Mouse (Mus musculus) MEL (cell line): ENCODE measurements at regions not wholly inside any gene's neighbourhood (a gene's known extent, or its start where the extent isn't known, plus 50 kb on each side); places are given as distances from the start of the nearest gene placed in this dataset.
A peak's percentile ranks its signal among the peaks of the same experiment; 100 is the strongest.

Source experiments
- DNase-seq: peaks from one replicate; pipeline ENCODE4 v3.0.0; 2011; ENCODE audit warnings: low read depth, low spot score
- H3K27ac ChIP-seq: 2 replicates; pipeline ENCODE4 v1.5.1; 2012; ENCODE audit warnings: low read depth, mild to moderate bottlenecking, control low read depth, low read length, moderate library complexity; ENCODE audit not compliant: control insufficient read depth
- H3K27me3 ChIP-seq, 2 experiments: fragments of 150-350 bp in 1 of 2; sonication (generic) in 1 of 2; 2 replicates each; pipeline ENCODE4 v1.6.1; 2012; ENCODE audit warnings: low read length in 2 of 2, mild to moderate bottlenecking in 2 of 2, improper control_type of control experiment in 1 of 2, moderate library complexity in 1 of 2; ENCODE audit not compliant: insufficient read depth in 2 of 2, control insufficient read depth in 1 of 2
- H3K36me3 ChIP-seq, 2 experiments: 2 replicates each; pipeline ENCODE4 v1.6.1; 2012 to 2014; ENCODE audit warnings: low read length in 2 of 2, improper control_type of control experiment in 1 of 2, inconsistent platforms in 1 of 2, mild to moderate bottlenecking in 1 of 2; ENCODE audit not compliant: insufficient read depth in 2 of 2, control insufficient read depth in 1 of 2
- H3K4me1 ChIP-seq, 2 experiments: fragments of 150-350 bp in 1 of 2; sonication (generic) in 1 of 2; 2 replicates each; pipeline ENCODE4 v1.6.1; 2012; ENCODE audit warnings: low read length in 2 of 2, improper control_type of control experiment in 1 of 2, mild to moderate bottlenecking in 1 of 2; ENCODE audit not compliant: insufficient read depth in 2 of 2, control insufficient read depth in 1 of 2
- H3K4me3 ChIP-seq, 2 experiments: fragments of 150-350 bp in 1 of 2; sonication (generic) in 1 of 2; 2 replicates each; pipeline ENCODE4 v1.5.1; 2012; ENCODE audit warnings: low read depth in 2 of 2, low read length in 2 of 2, mild to moderate bottlenecking in 2 of 2, moderate library complexity in 2 of 2, control low read depth in 1 of 2, improper control_type of control experiment in 1 of 2; ENCODE audit not compliant: control insufficient read depth in 1 of 2, insufficient read depth in 1 of 2
- H3K79me2 ChIP-seq: 2 replicates; pipeline ENCODE4 v1.6.1; 2012; ENCODE audit warnings: mild to moderate bottlenecking, low read length, moderate library complexity; ENCODE audit not compliant: control insufficient read depth, poor library complexity, insufficient read depth
- H3K9ac ChIP-seq: 2 replicates; pipeline ENCODE4 v1.6.1; 2012; ENCODE audit warnings: low read depth, mild to moderate bottlenecking, control low read depth, low read length, moderate library complexity; ENCODE audit not compliant: control insufficient read depth, poor library complexity, severe bottlenecking
- H3K9me3 ChIP-seq: fragments of 150-350 bp; sonication (generic); replicated peaks from 2 replicates; pipeline ENCODE4 v1.6.1; 2012; ENCODE audit warnings: mild to moderate bottlenecking, low read length, improper control_type of control experiment, moderate library complexity; ENCODE audit not compliant: insufficient read depth
- BHLHE40 ChIP-seq: IDR thresholded peaks from 2 replicates; pipeline ENCODE4 v1.6.1; 2012; ENCODE audit warnings: low read depth, mild to moderate bottlenecking, inconsistent platforms, low read length, improper control_type of control experiment, borderline replicate concordance
- CHD2 ChIP-seq: IDR thresholded peaks from 2 replicates; pipeline ENCODE4 v1.6.1; 2011; ENCODE audit warnings: low read length, improper control_type of control experiment
- CTCF ChIP-seq, 3 experiments: IDR thresholded peaks in 2 of 3; conservative IDR thresholded peaks in 1 of 3; 2 replicates each; pipeline ENCODE4 v1.5.1; 2011 to 2012; ENCODE audit warnings: low read length in 3 of 3, low read depth in 2 of 3, mild to moderate bottlenecking in 2 of 3, improper control_type of control experiment in 1 of 3, inconsistent platforms in 1 of 3, mixed read lengths in 1 of 3, moderate library complexity in 1 of 3; ENCODE audit not compliant: control insufficient read depth in 1 of 3, insufficient read depth in 1 of 3, poor library complexity in 1 of 3, severe bottlenecking in 1 of 3
- ELF1 ChIP-seq: IDR thresholded peaks from 2 replicates; pipeline ENCODE4 v1.6.1; 2014; ENCODE audit warnings: low read depth, mild to moderate bottlenecking, inconsistent platforms, low read length, improper control_type of control experiment, moderate library complexity
- EP300 ChIP-seq, 2 experiments: IDR thresholded peaks; 2 replicates each; pipeline ENCODE4 v1.6.1; 2011; ENCODE audit warnings: improper control_type of control experiment in 2 of 2, low read length in 2 of 2, low read depth in 1 of 2, mild to moderate bottlenecking in 1 of 2
- GABPA ChIP-seq: IDR thresholded peaks from 2 replicates; pipeline ENCODE4 v1.6.1; 2012; ENCODE audit warnings: low read depth, mild to moderate bottlenecking, inconsistent platforms, low read length, improper control_type of control experiment, moderate library complexity
- GATA1 ChIP-seq: IDR thresholded peaks from 2 replicates; pipeline ENCODE4 v1.6.1; 2011; ENCODE audit warnings: low read depth, low read length, improper control_type of control experiment
- JUND ChIP-seq: IDR thresholded peaks from 2 replicates; pipeline ENCODE4 v1.6.1; 2011; ENCODE audit warnings: low read depth, mild to moderate bottlenecking, improper control_type of control experiment, low read length
- MAFK ChIP-seq: IDR thresholded peaks from 2 replicates; pipeline ENCODE4 v1.6.1; 2011; ENCODE audit warnings: low read depth, mild to moderate bottlenecking, low read length, improper control_type of control experiment, borderline replicate concordance
- MAZ ChIP-seq: IDR thresholded peaks from 2 replicates; pipeline ENCODE4 v1.6.1; 2012; ENCODE audit warnings: low read depth, mild to moderate bottlenecking, inconsistent platforms, low read length, improper control_type of control experiment
- MYC ChIP-seq: IDR thresholded peaks from 2 replicates; pipeline ENCODE4 v1.6.1; 2011; ENCODE audit warnings: low read depth, mild to moderate bottlenecking, low read length, improper control_type of control experiment, moderate library complexity
- NELFE ChIP-seq: IDR thresholded peaks from 2 replicates; pipeline ENCODE4 v1.6.1; 2011; ENCODE audit warnings: low read depth, low read length, improper control_type of control experiment
- RAD21 ChIP-seq: IDR thresholded peaks from 2 replicates; pipeline ENCODE4 v1.6.1; 2011; ENCODE audit warnings: mild to moderate bottlenecking, low read depth, low read length, improper control_type of control experiment
- RCOR1 ChIP-seq: IDR thresholded peaks from 2 replicates; pipeline ENCODE4 v1.6.1; 2012; ENCODE audit warnings: low read depth, mild to moderate bottlenecking, inconsistent platforms, low read length, improper control_type of control experiment
- SIN3A ChIP-seq: IDR thresholded peaks from 2 replicates; pipeline ENCODE4 v1.6.1; 2012; ENCODE audit warnings: low read length, improper control_type of control experiment, inconsistent platforms
- SMC3 ChIP-seq: IDR thresholded peaks from 2 replicates; pipeline ENCODE4 v1.6.1; 2011; ENCODE audit warnings: low read depth, low read length, improper control_type of control experiment
- TAL1 ChIP-seq: IDR thresholded peaks from 2 replicates; pipeline ENCODE4 v1.6.1; 2012; ENCODE audit warnings: mild to moderate bottlenecking, inconsistent platforms, low read length, moderate library complexity, mixed read lengths
- TBP ChIP-seq: IDR thresholded peaks from 2 replicates; pipeline ENCODE4 v1.8.0; 2011; ENCODE audit warnings: low read depth, low read length, improper control_type of control experiment
- UBTF ChIP-seq: IDR thresholded peaks from 2 replicates; pipeline ENCODE4 v1.6.1; 2012; ENCODE audit warnings: low read depth, mild to moderate bottlenecking, inconsistent platforms, low read length, improper control_type of control experiment, moderate library complexity, borderline replicate concordance; ENCODE audit not compliant: insufficient read depth
- USF2 ChIP-seq, 2 experiments: IDR thresholded peaks; 2 replicates each; pipeline ENCODE4 v1.6.1; 2011 to 2012; ENCODE audit warnings: improper control_type of control experiment in 2 of 2, low read length in 2 of 2, borderline replicate concordance in 1 of 2, inconsistent platforms in 1 of 2, low read depth in 1 of 2, mild to moderate bottlenecking in 1 of 2; ENCODE audit not compliant: insufficient read depth in 1 of 2
- ZC3H11A ChIP-seq: IDR thresholded peaks from 2 replicates; pipeline ENCODE4 v1.6.1; 2012; ENCODE audit warnings: low read depth, mild to moderate bottlenecking, inconsistent platforms, low read length, improper control_type of control experiment
- ZMIZ1 ChIP-seq: IDR thresholded peaks from 2 replicates; pipeline ENCODE4 v1.6.1; 2012; ENCODE audit warnings: low read depth, mild to moderate bottlenecking, inconsistent platforms, low read length, improper control_type of control experiment, moderate library complexity

DNA sequence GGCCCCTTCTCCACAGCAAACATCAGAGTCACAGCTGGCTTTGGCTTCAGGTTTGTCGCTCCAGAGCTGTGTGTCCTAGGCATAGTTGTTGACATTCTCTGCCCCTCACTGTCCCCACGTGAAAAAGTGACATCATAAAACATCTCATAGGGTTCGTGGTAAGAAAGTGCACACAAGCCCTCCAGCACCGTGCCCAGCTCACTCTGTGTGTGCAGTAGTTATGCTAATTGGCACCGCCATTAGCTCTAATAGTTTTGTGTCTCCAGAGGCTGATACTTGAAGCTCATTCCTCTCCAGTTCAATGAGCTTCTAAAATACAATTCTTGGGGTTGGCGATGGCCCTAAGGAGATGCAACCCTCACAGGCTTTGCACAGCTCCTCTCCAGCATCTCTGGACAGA lies 69.4 kb upstream of the Il12b start:
- H3K4me1 ChIP-seq, result no peaks in the 10 kb centered on the region
- no peak overlapping the region for H3K9ac ChIP-seq
- TF ChIP-seq MYC (no peak), CHD2 (no peak), ELF1 (no peak), MAZ (no peak), BHLHE40 (no peak), TBP (no peak), MAFK (no peak), USF2 (IDR thresholded peaks at IDR 0.05; ENCODE audit: borderline replicate concordance in 1 of 2, insufficient read depth in 1 of 2, low read depth in 1 of 2, low read length in 2 of 2) (no peak), ZMIZ1 (no peak), GABPA (no peak), JUND (no peak), NELFE (no peak), TAL1 (no peak), RAD21 (no peak), CTCF (IDR thresholded peaks at IDR 0.05 in 2 of 3, conservative IDR thresholded peaks at IDR 0.05 in 1 of 3; ENCODE audit: control insufficient read depth in 1 of 3, insufficient read depth in 1 of 3, low read depth in 2 of 3, low read length in 3 of 3, poor library complexity in 1 of 3, severe bottlenecking in 1 of 3) (no peak), RCOR1 (no peak), SIN3A (no peak), UBTF (no peak), GATA1 (no peak)
- H3K9me3 ChIP-seq, result no peaks in the 10 kb centered on the region
- H3K27me3 ChIP-seq, result peaks cover 0 to 7% of the 10 kb centered on the region in 2 experiments; a peak in 3 of 4 replicates
- no peaks in the 10 kb centered on the region for H3K79me2 ChIP-seq
- no peak overlapping the region for H3K27ac ChIP-seq
- DNase-seq, result no peak
- no peak overlapping the region for H3K4me3 ChIP-seq
- no peaks in the 10 kb centered on the region for H3K36me3 ChIP-seq

GRCm38 (mm10) chr11:44330851-44331773 lies 68.8 kb upstream of the Il12b start:
- Histone ChIP-seq H3K27me3 (peaks cover 0 to 10% of the 10 kb centered on the region in 2 experiments; a peak in 3 of 4 replicates), H3K9me3 (no peaks in the 10 kb centered on the region), H3K27ac (no peak overlapping the region), H3K79me2 (no peaks in the 10 kb centered on the region), H3K4me3 (no peak overlapping the region), H3K36me3 (no peaks in the 10 kb centered on the region), H3K9ac (no peak overlapping the region), H3K4me1 (no peaks in the 10 kb centered on the region)
- peak; percentile 80 for TF ChIP-seq SMC3
- TF ChIP-seq RAD21, result peak; percentile 84
- no peak for TF ChIP-seq EP300 (IDR thresholded peaks at IDR 0.05; ENCODE audit: low read depth in 1 of 2, low read length in 2 of 2)
- TF ChIP-seq CTCF (IDR thresholded peaks at IDR 0.05 in 2 of 3, conservative IDR thresholded peaks at IDR 0.05 in 1 of 3; ENCODE audit: control insufficient read depth in 1 of 3, insufficient read depth in 1 of 3, low read depth in 2 of 3, low read length in 3 of 3, poor library complexity in 1 of 3, severe bottlenecking in 1 of 3), result peak; percentile 47 to 77 (median 72)
- TF ChIP-seq ZC3H11A, result peak; percentile 77
- peak; percentile 77 for DNase-seq
